16 mouse cellular contexts compared by ENCODE assay signal in the genomic region with DNA sequence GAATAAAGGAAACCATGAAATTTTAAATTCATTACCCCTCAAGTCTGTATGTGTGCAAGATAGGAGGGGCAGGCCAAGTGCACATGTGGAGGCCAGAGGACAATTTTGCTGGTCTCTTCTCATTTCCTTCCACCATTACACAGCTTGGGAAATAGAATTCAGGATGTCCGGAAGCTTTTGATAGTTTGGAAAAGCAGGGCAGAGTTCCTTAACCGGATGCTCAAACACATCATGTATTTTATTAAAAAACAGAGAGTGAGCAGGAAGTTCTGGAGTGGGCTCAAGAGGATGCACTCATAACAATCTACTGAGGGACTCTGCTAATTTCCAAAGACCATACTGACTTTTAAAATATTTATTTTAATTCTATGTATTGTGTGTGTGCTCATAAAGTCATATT. TPM values are rescaled to one million over a fixed set of nuclear protein-coding genes. Genes with fewer than 3 reads are reported as not detected.
DNase-seq lines count a peak whose midpoint lies in the region; ATAC-seq and TF ChIP-seq lines count a peak whose summit lies in the region.
"Had no signal": no experiment of that assay in that cellular context is flagged by ENCODE, and none has a peak within 500 bp of the region (broad histone marks: within the 10 kb centered on the region; RNA-seq: fewer than 3 reads in every experiment).

No protein-coding gene starts in this region.

- H3K9me3 ChIP-seq in hindbrain, embryonic 13.5 days: no peaks in the 10 kb centered on the region
- H3K9me3 ChIP-seq in hindbrain, embryonic 12.5 days (replicated peaks): no peaks in the 10 kb centered on the region
- peaks cover 4% of the 10 kb centered on the region; the same call in 1 of the 2 replicates for H3K9me3 ChIP-seq in heart, embryonic 13.5 days
- H3K9me3 ChIP-seq: embryonic facial prominence, embryonic 13.5 days; liver, embryonic 15.5 days had no signal

- 79% methylated on average over 2 of the region's 2 CpGs for WGBS in hindbrain, embryonic 13.5 days
- WGBS in hindbrain, embryonic 12.5 days: 83% methylated on average over 2 of the region's 2 CpGs
- WGBS in heart, embryonic 13.5 days: 49% methylated on average over 2 of the region's 2 CpGs

- TF ChIP-seq CTCF in left cerebral cortex, adult 2 months (IDR thresholded peaks at IDR 0.05): no peak

- peak overlapping the region; percentile 19; the same call in 1 of the 2 replicates for H3K4me2 ChIP-seq in hindbrain, embryonic 13.5 days
- H3K4me2 ChIP-seq in hindbrain, embryonic 12.5 days (replicated peaks): no peak overlapping the region
- H3K4me2 ChIP-seq in heart, embryonic 13.5 days: peak overlapping the region; percentile 86
- H3K4me2 ChIP-seq: embryonic facial prominence, embryonic 13.5 days; liver, embryonic 15.5 days had no signal

- no peak overlapping the region for H3K4me3 ChIP-seq in hindbrain, embryonic 13.5 days
- no peak overlapping the region for H3K4me3 ChIP-seq in hindbrain, embryonic 12.5 days
- H3K4me3 ChIP-seq in left cerebral cortex, adult 2 months: peak overlapping the region; percentile 29; the same call in 1 of the 2 replicates
- 0 out of 2 replicates have a peak overlapping the region, but pooled peaks have one; percentile 51 for H3K4me3 ChIP-seq in brown adipose tissue, adult 24 weeks (ENCODE audit: insufficient read depth, low read depth, low read length)
- H3K4me3 ChIP-seq in heart, embryonic 13.5 days: peak overlapping the region; percentile 100
- H3K4me3 ChIP-seq: embryonic facial prominence, embryonic 13.5 days; liver, embryonic 15.5 days had no signal

- no peaks in the 10 kb centered on the region for H3K36me3 ChIP-seq in hindbrain, embryonic 13.5 days
- H3K36me3 ChIP-seq in hindbrain, embryonic 12.5 days: no peaks in the 10 kb centered on the region
- H3K36me3 ChIP-seq in heart, embryonic 13.5 days: peaks cover 7% of the 10 kb centered on the region
- H3K36me3 ChIP-seq: embryonic facial prominence, embryonic 13.5 days; liver, embryonic 15.5 days had no signal

- no peak overlapping the region for H3K27ac ChIP-seq in hindbrain, embryonic 13.5 days
- no peak overlapping the region for H3K27ac ChIP-seq in hindbrain, embryonic 12.5 days
- H3K27ac ChIP-seq in left cerebral cortex, adult 2 months: no peak overlapping the region
- peak overlapping the region; percentile 89 for H3K27ac ChIP-seq in brown adipose tissue, adult 24 weeks (replicated peaks; ENCODE audit: low read depth, low read length)
- peak overlapping the region; percentile 79 for H3K27ac ChIP-seq in heart, embryonic 13.5 days (replicated peaks)
- H3K27ac ChIP-seq: embryonic facial prominence, embryonic 13.5 days; liver, embryonic 15.5 days had no signal

- DNase-seq in left cerebral cortex, adult 2 months (ENCODE audit: extremely low spot score in 1 of 2, low spot score in 2 of 2): no peak
- DNase-seq in left cerebral cortex, adult 18-20 months (ENCODE audit: low spot score in 2 of 2): no peak
- DNase-seq in adipocyte (ENCODE audit: low spot score): no peak
- no peak for DNase-seq in cerebellum, adult 9-10 months
- DNase-seq: adrenal gland, postnatal 36 days; kidney, postnatal 25 days; layer of hippocampus, postnatal 36 days; right cerebral cortex, adult 18-20 months; spleen, adult 18-20 months; thymus, postnatal 36 days had no signal

- no peaks in the 10 kb centered on the region for H3K27me3 ChIP-seq in hindbrain, embryonic 13.5 days
- no peaks in the 10 kb centered on the region for H3K27me3 ChIP-seq in hindbrain, embryonic 12.5 days
- no peaks in the 10 kb centered on the region for H3K27me3 ChIP-seq in heart, embryonic 13.5 days (replicated peaks)
- H3K27me3 ChIP-seq: embryonic facial prominence, embryonic 13.5 days had no signal

- intact Hi-C loops in left cerebral cortex, adult 2 months (cut with DNase I): no loop called here

- ATAC-seq in hindbrain, embryonic 13.5 days (ENCODE audit: low FRiP score): no peak
- no peak for ATAC-seq in hindbrain, embryonic 12.5 days (ENCODE audit: low FRiP score)
- no peak for ATAC-seq in heart, embryonic 13.5 days (ENCODE audit: extremely low read depth, insufficient number of reproducible peaks, low FRiP score, low TSS enrichment)

- peaks cover 30% of the 10 kb centered on the region for H3K4me1 ChIP-seq in hindbrain, embryonic 13.5 days (replicated peaks)
- peaks cover 24% of the 10 kb centered on the region for H3K4me1 ChIP-seq in hindbrain, embryonic 12.5 days
- peaks cover 15% of the 10 kb centered on the region for H3K4me1 ChIP-seq in brown adipose tissue, adult 24 weeks (ENCODE audit: control insufficient read depth, insufficient read depth, insufficient read length, low read length)
- H3K4me1 ChIP-seq in heart, embryonic 13.5 days: peaks cover 57% of the 10 kb centered on the region

- no peak overlapping the region for H3K9ac ChIP-seq in hindbrain, embryonic 13.5 days
- H3K9ac ChIP-seq in hindbrain, embryonic 12.5 days: no peak overlapping the region
- peak overlapping the region; percentile 13 for H3K9ac ChIP-seq in heart, embryonic 13.5 days
- H3K9ac ChIP-seq: embryonic facial prominence, embryonic 13.5 days; liver, embryonic 15.5 days had no signal

RNA-seq across cellular contexts. Expression of a gene that starts 4.3 kb away (rescaled TPM):
- polyA plus RNA-seq in hindbrain, embryonic 13.5 days (2015; fragmentation: Nextera tagmentation; extraction: Ambion mirVana): 154 and 156 TPM in 2 replicates
- polyA plus RNA-seq in hindbrain, embryonic 12.5 days (2016; fragmentation: Nextera tagmentation; extraction: Ambion mirVana): 120 and 122 TPM in 2 replicates
- total RNA-seq in left cerebral cortex, adult 2 months (2021): 100 to 1,000 TPM; 601 to 602 TPM
- 100 to 1,000 TPM; 534 to 545 TPM for total RNA-seq in left cerebral cortex, adult 18-20 months (2021)
- polyA plus RNA-seq in brown adipose tissue, adult 24 weeks (2012; ENCODE audit: insufficient read depth, insufficient read length, missing spikeins): 199 and 225 TPM in 2 replicates
- 145 and 155 TPM in 2 replicates for polyA plus RNA-seq in heart, embryonic 13.5 days (2015; fragmentation: Nextera tagmentation; extraction: Ambion mirVana)

Comparison
In these comparisons a context has a peak if more than half of its experiments do, and no peak if none do; other contexts are left out.
1. H3K27ac ChIP-seq: peak in brown adipose tissue, adult 24 weeks (single experiment) and heart, embryonic 13.5 days (single experiment); none in hindbrain, embryonic 13.5 days (single experiment), hindbrain, embryonic 12.5 days (single experiment) and left cerebral cortex, adult 2 months (single experiment).
2. H3K4me3 ChIP-seq: peak in left cerebral cortex, adult 2 months (single experiment), brown adipose tissue, adult 24 weeks (single experiment) and heart, embryonic 13.5 days (single experiment); none in hindbrain, embryonic 13.5 days (single experiment) and hindbrain, embryonic 12.5 days (single experiment).